Mouse (Mus musculus) induced T-regulatory cell, adult 2 months (primary cell): Measurements from ENCODE around the gene Mllt1.
"Not testable (repeated sequence)": the region's sequence is repeated elsewhere in the genome, so short reads cannot be mapped to it uniquely, and the experiment has no call there.

Experiments used
- DNase-seq: peaks from one replicate; pipeline ENCODE4 v3.0.0-alpha.2; 2012; ENCODE audit warnings: low read depth

The Mllt1 gene

DNA sequence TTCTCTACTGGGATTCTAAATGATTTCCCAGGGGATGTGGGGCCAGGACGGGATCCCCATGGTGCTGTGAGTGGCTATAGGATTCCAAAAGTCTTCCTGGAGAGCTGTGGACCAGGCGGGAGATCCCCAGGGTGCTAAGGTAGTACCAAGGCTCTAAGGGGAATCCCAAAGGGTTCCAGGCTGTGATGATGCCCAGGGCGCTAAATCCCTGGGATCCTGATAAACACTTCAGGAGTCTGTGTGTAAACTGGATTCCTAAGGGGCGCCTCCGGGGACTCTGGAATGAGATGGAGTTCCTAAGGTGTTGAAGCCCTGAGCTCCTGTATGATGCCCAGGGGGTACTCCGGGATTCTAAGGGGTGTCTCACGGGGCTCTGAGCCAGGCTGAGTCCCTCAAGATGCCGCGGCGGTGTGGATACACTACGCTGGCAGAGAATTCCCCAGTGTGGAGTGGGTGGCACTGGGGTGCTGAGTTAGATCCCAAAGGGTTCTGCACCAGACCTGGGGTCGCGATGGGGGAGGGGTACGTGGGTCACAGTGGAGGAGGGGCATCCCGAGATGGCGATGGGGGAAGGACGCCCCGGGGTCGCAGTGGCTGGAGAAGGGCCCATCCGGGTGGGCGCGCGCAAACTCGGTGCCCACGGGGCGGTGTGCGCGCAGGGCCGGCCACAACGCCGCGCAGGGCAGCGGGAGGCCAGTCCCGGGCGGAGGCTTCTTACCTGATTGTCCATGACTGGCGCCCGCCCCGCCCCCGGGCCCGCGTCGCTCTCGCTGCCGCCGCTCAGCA, 477 bp downstream of the Mllt1 start:
- DNase-seq: no peak

- no peak for DNase-seq
These were observed 1.8 kb downstream of the Mllt1 start for GRCm38 (mm10) chr17:56933395-56933794.

GRCm38 (mm10) chr17:56930026-56930425, 5.2 kb downstream of the Mllt1 start:
- no peak for DNase-seq

DNA sequence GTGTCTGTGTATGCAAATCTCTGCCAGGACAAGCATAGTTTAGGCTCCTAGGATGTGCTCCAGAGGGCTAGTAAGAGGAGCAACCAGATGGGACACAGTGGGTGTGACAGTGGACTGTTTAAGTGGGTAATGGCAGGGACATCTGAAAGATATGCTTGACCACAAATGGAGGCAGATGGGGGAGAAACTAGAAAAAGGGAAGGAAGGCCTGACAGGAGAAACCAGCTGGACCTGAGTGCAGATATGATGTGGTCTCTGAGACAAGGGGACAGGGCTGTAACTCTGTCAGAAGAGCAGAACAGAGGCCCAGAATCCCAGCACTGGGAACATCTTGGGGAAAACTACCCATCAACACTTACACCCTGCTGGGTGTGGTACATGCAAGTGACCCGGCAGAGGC, 5.7 kb downstream of the Mllt1 start:
- no peak for DNase-seq

- no peak for DNase-seq
These were observed 6.1 kb downstream of the Mllt1 start for GRCm38 (mm10) chr17:56929101-56929500.

- DNase-seq: peak; percentile 46
These were observed 9.2 kb downstream of the Mllt1 start for GRCm38 (mm10) chr17:56925998-56926397.

GRCm38 (mm10) chr17:56919725-56920124, 15.5 kb downstream of the Mllt1 start:
- no peak for DNase-seq

GRCm38 (mm10) chr17:56917166-56917565, 18.0 kb downstream of the Mllt1 start:
- DNase-seq: no peak

- DNase-seq: peak; percentile 43
These were observed 21.8 kb downstream of the Mllt1 start for GRCm38 (mm10) chr17:56913444-56913843.

DNA sequence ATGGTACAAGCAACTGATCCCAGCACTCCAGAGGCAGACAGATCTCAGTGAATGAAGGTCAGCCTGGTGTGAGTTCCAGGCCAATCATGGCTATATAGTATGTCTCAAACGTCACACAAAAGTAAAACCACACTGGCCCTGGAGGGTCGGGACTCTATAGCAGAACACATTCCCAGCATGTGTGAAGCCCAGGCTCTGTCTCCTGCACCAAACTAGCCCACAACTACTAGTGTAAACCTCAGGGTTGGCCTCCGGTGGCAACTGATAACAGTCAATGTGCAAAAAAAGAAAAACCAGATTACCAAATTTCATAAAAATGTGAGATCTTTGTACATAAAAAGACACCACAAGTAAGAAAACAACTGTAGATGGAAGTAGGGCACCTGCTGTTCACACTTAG, 22.2 kb downstream of the Mllt1 start:
- no peak for DNase-seq

GRCm38 (mm10) chr17:56909764-56910163, 25.5 kb downstream of the Mllt1 start:
- DNase-seq: not testable (repeated sequence)

- DNase-seq: no peak
These were observed 27.3 kb downstream of the Mllt1 start for GRCm38 (mm10) chr17:56907887-56908286.

- DNase-seq: no peak
These were observed 28.1 kb downstream of the Mllt1 start for GRCm38 (mm10) chr17:56907096-56907495.

DNA sequence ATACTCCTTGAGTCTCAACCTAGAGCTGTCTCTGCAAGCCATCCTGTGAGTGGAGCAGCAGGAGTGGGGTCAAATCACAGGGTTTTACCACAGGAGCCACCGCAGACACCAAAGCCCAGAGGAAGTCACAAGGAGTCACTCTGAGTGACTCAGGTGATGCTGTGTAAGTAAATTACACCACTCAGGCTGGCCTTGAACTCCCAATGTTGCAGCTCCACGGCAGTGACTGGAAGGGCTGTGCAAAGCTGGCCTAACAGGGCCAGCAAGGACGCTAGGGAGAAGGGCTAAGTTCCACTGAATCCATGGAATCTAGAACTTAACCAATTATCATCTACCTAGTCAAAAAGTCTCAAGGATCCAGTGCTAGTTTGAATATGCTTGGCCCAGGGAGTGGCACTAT, 29.0 kb downstream of the Mllt1 start:
- DNase-seq: no peak

GRCm38 (mm10) chr17:56902698-56903097, 32.5 kb downstream of the Mllt1 start:
- DNase-seq: no peak

DNA sequence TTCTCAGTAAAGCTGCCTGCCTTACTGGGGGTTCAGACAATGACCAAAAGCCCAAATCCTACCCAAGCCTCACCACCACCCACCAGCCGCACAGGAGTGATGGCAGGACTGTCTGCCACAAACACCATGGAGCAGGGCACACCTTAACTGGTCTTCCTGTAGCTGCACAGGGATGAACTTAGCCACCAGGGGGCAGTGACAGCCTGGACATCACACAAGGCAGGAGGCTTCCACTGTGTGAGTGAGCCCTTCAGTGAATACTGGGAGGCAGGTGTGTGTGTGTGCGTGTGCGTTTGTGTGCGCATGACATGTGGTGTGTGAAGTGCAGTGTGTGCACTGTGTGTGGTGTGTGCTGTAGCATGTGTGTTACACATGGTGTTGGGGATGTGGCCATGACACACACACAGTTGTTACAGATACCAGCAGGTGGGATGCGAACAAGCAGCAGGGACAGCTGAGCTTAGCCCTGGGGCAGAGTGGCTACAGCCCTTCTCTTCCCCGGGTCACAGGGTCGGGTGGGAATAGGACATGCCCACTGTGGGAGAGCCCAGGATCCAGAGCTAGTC, 37.5 kb downstream of the Mllt1 start:
- DNase-seq: peak; percentile 88

DNA sequence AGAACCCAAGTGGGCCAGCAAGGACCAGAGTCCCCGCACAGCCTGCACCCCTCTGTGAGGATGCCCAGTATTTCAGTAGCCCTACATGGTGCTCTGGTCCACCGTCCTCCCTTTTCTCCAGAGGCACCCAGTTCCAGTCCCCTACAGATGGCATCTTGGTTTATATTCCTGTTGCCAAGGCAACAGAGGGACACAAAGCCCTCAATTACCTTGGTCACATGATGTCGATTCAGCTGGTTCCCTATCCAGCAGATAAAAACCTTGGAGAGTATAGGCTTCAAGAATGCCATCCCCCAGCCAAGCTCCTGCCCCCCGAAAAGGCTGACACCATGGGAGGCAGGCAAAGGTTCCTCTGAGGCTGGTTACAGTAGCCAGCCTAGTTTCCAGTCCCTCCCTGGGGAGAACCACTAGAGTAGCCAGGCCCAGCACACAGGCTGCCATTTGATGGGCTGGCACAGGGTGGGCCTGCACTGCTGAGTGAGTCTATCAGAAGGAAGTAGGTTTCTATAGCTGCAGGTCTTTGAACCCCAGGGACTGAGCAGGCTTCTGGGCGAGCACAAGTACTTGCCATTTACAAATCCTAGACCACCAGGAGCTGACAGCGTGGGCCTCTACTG, 38.6 kb downstream of the Mllt1 start:
- no peak for DNase-seq

DNA sequence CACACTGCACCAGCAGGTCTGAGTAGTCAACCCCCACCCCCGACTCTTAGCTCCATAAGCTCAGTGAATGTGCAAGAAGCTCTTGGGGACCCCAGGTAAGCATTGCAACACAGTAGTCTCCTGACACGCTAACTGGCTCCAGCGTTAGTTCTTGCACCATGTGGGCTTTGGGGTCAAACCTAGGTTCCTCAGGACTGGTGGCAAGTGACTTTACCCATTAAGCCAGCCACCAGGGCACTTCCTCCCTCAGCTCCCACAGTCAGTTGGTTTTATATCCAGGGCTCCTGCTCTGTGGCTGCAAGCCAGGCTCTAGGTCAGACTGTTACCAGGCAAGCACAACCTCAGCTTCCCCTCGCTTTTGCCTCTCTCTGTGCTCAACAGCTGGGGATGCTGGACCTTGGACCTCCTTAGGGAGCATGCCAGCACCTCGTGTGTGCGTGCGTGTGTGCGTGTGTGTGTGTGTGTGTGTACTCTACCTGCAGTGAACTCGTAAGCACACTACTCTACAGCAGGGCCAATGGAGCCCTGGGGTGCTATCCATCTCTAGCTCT, 39.8 kb downstream of the Mllt1 start:
- no peak for DNase-seq

GRCm38 (mm10) chr17:56890018-56890417, 45.2 kb downstream of the Mllt1 start:
- no peak for DNase-seq

- peak; percentile 32 for DNase-seq
These were observed 47.2 kb downstream of the Mllt1 start for GRCm38 (mm10) chr17:56888050-56888449.

DNA sequence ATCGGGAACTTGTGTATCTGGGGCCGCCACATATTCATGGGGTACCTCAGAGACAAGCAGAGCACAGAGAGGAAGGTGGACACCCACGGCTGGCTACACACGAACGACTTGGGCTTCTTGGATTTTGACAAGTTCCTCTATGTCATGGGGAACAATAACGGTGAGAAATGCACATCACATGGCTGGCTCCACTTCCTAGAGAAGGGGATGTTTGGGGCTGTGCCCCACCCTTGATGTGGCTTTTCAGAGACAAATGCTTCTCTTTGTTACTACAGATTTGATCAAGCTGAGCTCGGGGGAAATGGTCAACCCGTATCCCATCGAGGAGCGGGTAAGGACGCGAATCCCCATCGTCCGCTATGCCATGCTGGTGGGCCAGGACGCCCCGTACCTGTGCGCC, 50.4 kb downstream of the Mllt1 start:
- DNase-seq: peak; percentile 33

- no peak for DNase-seq
These were observed 50.9 kb downstream of the Mllt1 start for GRCm38 (mm10) chr17:56884331-56884730.

- DNase-seq: peak; percentile 39
These were observed 51.6 kb downstream of the Mllt1 start for GRCm38 (mm10) chr17:56883612-56884011.
